20 mouse cellular contexts compared by ENCODE assay signal in genomic region chr16:22118151-22118550, GRCm38 (mm10). TPM values are rescaled to one million over a fixed set of nuclear protein-coding genes. Genes with fewer than 3 reads are reported as not detected.
DNase-seq lines count a peak whose midpoint lies in the region; ATAC-seq and TF ChIP-seq lines count a peak whose summit lies in the region.
"Had no signal": no experiment of that assay in that cellular context is flagged by ENCODE, and none has a peak within 500 bp of the region (broad histone marks: within the 10 kb centered on the region; RNA-seq: fewer than 3 reads in every experiment).

No protein-coding gene starts in this region.

- intact Hi-C loops in heart, postnatal 10 days (cut with DNase I), result no loop called here

- 87% methylated on average over 4 of the region's 4 CpGs for WGBS in heart, embryonic 12.5 days
- WGBS in kidney, embryonic 14.5 days, result 95% methylated on average over 4 of the region's 4 CpGs

- H3K4me2 ChIP-seq in heart, embryonic 12.5 days, result no peak overlapping the region
- H3K4me2 ChIP-seq in kidney, embryonic 14.5 days (replicated peaks; ENCODE audit: low read depth, low read length), result no peak overlapping the region
- H3K4me2 ChIP-seq: embryonic facial prominence, embryonic 15.5 days; forebrain, embryonic 15.5 days; hindbrain, embryonic 15.5 days; limb, embryonic 13.5 days; liver, embryonic 12.5 days; midbrain, embryonic 11.5 days; neural tube, embryonic 15.5 days; stomach, embryonic 15.5 days had no signal

- H3K9ac ChIP-seq in heart, embryonic 12.5 days, result no peak overlapping the region
- no peak overlapping the region for H3K9ac ChIP-seq in kidney, embryonic 14.5 days (ENCODE audit: low read depth, low read length)
- H3K9ac ChIP-seq: embryonic facial prominence, embryonic 15.5 days; forebrain, embryonic 15.5 days; hindbrain, embryonic 15.5 days; limb, embryonic 13.5 days; liver, embryonic 12.5 days; neural tube, embryonic 15.5 days; stomach, embryonic 15.5 days had no signal

- no peaks in the 10 kb centered on the region for H3K9me3 ChIP-seq in heart, embryonic 12.5 days (replicated peaks)
- H3K9me3 ChIP-seq in kidney, embryonic 14.5 days (ENCODE audit: control insufficient read depth, low read length), result no peaks in the 10 kb centered on the region
- H3K9me3 ChIP-seq: embryonic facial prominence, embryonic 15.5 days; forebrain, embryonic 15.5 days; hindbrain, embryonic 15.5 days; limb, embryonic 13.5 days; liver, embryonic 12.5 days; neural tube, embryonic 15.5 days; stomach, embryonic 15.5 days had no signal

- no peaks in the 10 kb centered on the region for H3K27me3 ChIP-seq in heart, embryonic 12.5 days (replicated peaks)
- no peaks in the 10 kb centered on the region for H3K27me3 ChIP-seq in kidney, embryonic 14.5 days (ENCODE audit: control insufficient read depth, insufficient read depth, low read length)
- H3K27me3 ChIP-seq: embryonic facial prominence, embryonic 15.5 days; forebrain, embryonic 15.5 days; hindbrain, embryonic 15.5 days; limb, embryonic 13.5 days; liver, embryonic 12.5 days; neural tube, embryonic 15.5 days; stomach, embryonic 15.5 days had no signal

- no peak overlapping the region for H3K4me3 ChIP-seq in heart, embryonic 12.5 days
- H3K4me3 ChIP-seq in kidney, embryonic 14.5 days (ENCODE audit: low read length), result no peak overlapping the region
- no peak overlapping the region for H3K4me3 ChIP-seq in bone marrow macrophage, adult 2 months (ENCODE audit: insufficient read depth, low read length)
- H3K4me3 ChIP-seq: embryonic facial prominence, embryonic 15.5 days; forebrain, embryonic 15.5 days; heart, adult 2 months; hindbrain, embryonic 15.5 days; limb, embryonic 13.5 days; liver, embryonic 12.5 days; neural tube, embryonic 15.5 days; stomach, embryonic 15.5 days had no signal

- peaks cover 61% of the 10 kb centered on the region for H3K4me1 ChIP-seq in heart, embryonic 12.5 days (replicated peaks)
- H3K4me1 ChIP-seq in kidney, embryonic 14.5 days (ENCODE audit: control insufficient read depth, insufficient read depth, low read length), result 0 out of 2 replicates have a peak, but pooled peaks cover 4% of the 10 kb centered on the region
- peaks cover 71% of the 10 kb centered on the region for H3K4me1 ChIP-seq in bone marrow macrophage, adult 2 months (ENCODE audit: control insufficient read depth, insufficient read depth, low read length)
- H3K4me1 ChIP-seq: embryonic facial prominence, embryonic 15.5 days; forebrain, embryonic 15.5 days; hindbrain, embryonic 15.5 days; neural tube, embryonic 15.5 days; stomach, embryonic 15.5 days had no signal

- TF ChIP-seq CTCF in bone marrow macrophage, adult 2 months (IDR thresholded peaks at IDR 0.05; ENCODE audit: low read depth, low read length), result no peak

- H3K27ac ChIP-seq in heart, embryonic 12.5 days (ENCODE audit: poor library complexity, severe bottlenecking), result no peak overlapping the region; the same call in 1 of the 2 replicates
- no peak overlapping the region for H3K27ac ChIP-seq in kidney, embryonic 14.5 days (ENCODE audit: low read depth, low read length)
- peak overlapping the region; percentile 97; the same call in 1 of the 2 replicates for H3K27ac ChIP-seq in bone marrow macrophage, adult 2 months (ENCODE audit: insufficient read depth, low read depth, low read length)
- H3K27ac ChIP-seq: embryonic facial prominence, embryonic 15.5 days; forebrain, embryonic 15.5 days; heart, adult 2 months; hindbrain, embryonic 15.5 days; limb, embryonic 13.5 days; liver, embryonic 12.5 days; neural tube, embryonic 15.5 days; stomach, embryonic 15.5 days had no signal

- ATAC-seq in heart, embryonic 12.5 days (ENCODE audit: insufficient number of reproducible peaks, low FRiP score), result no peak
- no peak for ATAC-seq in kidney, embryonic 14.5 days (ENCODE audit: low FRiP score, low TSS enrichment)
- ATAC-seq: forebrain, embryonic 15.5 days; liver, embryonic 12.5 days had no signal

- peaks cover 19% of the 10 kb centered on the region for H3K36me3 ChIP-seq in heart, embryonic 12.5 days
- peaks cover 8% of the 10 kb centered on the region; the same call in 1 of the 2 replicates for H3K36me3 ChIP-seq in kidney, embryonic 14.5 days (ENCODE audit: control insufficient read depth, insufficient read depth, low read length)
- H3K36me3 ChIP-seq: forebrain, embryonic 15.5 days; hindbrain, embryonic 15.5 days; liver, embryonic 12.5 days; stomach, embryonic 15.5 days had no signal

- peak; percentile 6 for DNase-seq in adrenal gland, postnatal 25 days
- no peak for DNase-seq in adrenal gland, adult 2 months
- peak; percentile 34 to 46 for DNase-seq in heart, postnatal 10 days
- peak; percentile 43 to 48 for DNase-seq in kidney, postnatal 36 days
- DNase-seq in ovary, adult 18-20 months (ENCODE audit: low spot score), result no peak
- DNase-seq: cerebellum, adult 9-11 months; gastrocnemius, postnatal 10 days; lung, adult 2 months had no signal

- TF ChIP-seq POLR2A in bone marrow macrophage, adult 2 months (IDR thresholded peaks at IDR 0.05; ENCODE audit: borderline replicate concordance, low read depth, low read length), result no peak

RNA-seq across cellular contexts. Expression of gene Igf2bp2, which starts 44.9 kb away (rescaled TPM):
- 10.4 and 11.6 TPM in 2 replicates for total RNA-seq in adrenal gland, postnatal 25 days (2021)
- 1 to 10 TPM; 7.3 to 9.0 TPM for total RNA-seq in adrenal gland, adult 2 months (2021)
- polyA plus RNA-seq in adrenal gland, adult 2 months (2012; rRNA removed), result 2.8 and 3.5 TPM in 2 replicates
- total RNA-seq in heart, postnatal 10 days (2021), result 10 to 100 TPM; 11.6 to 20.0 TPM
- polyA plus RNA-seq in heart, embryonic 12.5 days (2016; fragmentation: Nextera tagmentation; extraction: Ambion mirVana), result 85.3 and 92.7 TPM in 2 replicates
- polyA plus RNA-seq in kidney, embryonic 14.5 days (2014; fragmentation: Nextera tagmentation; extraction: Ambion mirVana), result 72.6 and 135 TPM in 2 replicates
- polyA plus RNA-seq in bone marrow macrophage, adult 2 months (2012; ENCODE audit: insufficient read depth, insufficient read length, missing spikeins), result 8.3 and 10.7 TPM in 2 replicates

Comparison
In these comparisons a context has a peak if more than half of its experiments do, and no peak if none do; other contexts are left out.
1. DNase-seq: peak in adrenal gland, postnatal 25 days (single experiment), heart, postnatal 10 days (2 of 2) and kidney, postnatal 36 days (2 of 2); none in adrenal gland, adult 2 months (single experiment) and ovary, adult 18-20 months (single experiment).